Mouse (Mus musculus) limb, embryonic 11.5 days (tissue): ENCODE measurements around the gene Car5b. TPM values are rescaled to one million over a fixed set of nuclear protein-coding genes. Genes with fewer than 3 reads are reported as not detected.

ENCODE experiments used
- ATAC-seq: fragments of 200-750 bp; cut with Nextera tagmentation; 2 replicates; pipeline ENCODE4 v1.8.0; 2017; ENCODE audit warnings: low read depth; ENCODE audit not compliant: insufficient number of reproducible peaks, low FRiP score, low TSS enrichment
- DNase-seq: peaks from one replicate; pipeline ENCODE4 v3.0.0-alpha.2; 2015; ENCODE audit warnings: low spot score
- H3K27ac ChIP-seq: fragments of 300-500 bp; sonication (generic); replicated peaks from 2 replicates; pipeline ENCODE4 v1.5.1; 2014; ENCODE audit warnings: low read depth, mild to moderate bottlenecking, low read length
- H3K27me3 ChIP-seq: fragments of 300-500 bp; sonication (generic); 2 replicates; pipeline ENCODE4 v1.6.1; 2014; ENCODE audit warnings: mild to moderate bottlenecking, low read length, mixed read lengths; ENCODE audit not compliant: control insufficient read depth, insufficient read depth
- H3K36me3 ChIP-seq: fragments of 300-500 bp; sonication (generic); 2 replicates; pipeline ENCODE4 v1.6.1; 2014; ENCODE audit warnings: mild to moderate bottlenecking, low read length, moderate library complexity, mixed read lengths; ENCODE audit not compliant: control insufficient read depth, insufficient read depth
- H3K4me1 ChIP-seq: fragments of 300-500 bp; sonication (generic); 2 replicates; pipeline ENCODE4 v1.6.1; 2014; ENCODE audit warnings: low read length, mixed read lengths; ENCODE audit not compliant: control insufficient read depth, insufficient read depth
- H3K4me2 ChIP-seq: fragments of 300-500 bp; sonication (generic); 2 replicates; pipeline ENCODE4 v1.6.1; 2014; ENCODE audit warnings: low read depth, mild to moderate bottlenecking, moderate library complexity; ENCODE audit not compliant: severe bottlenecking
- H3K4me3 ChIP-seq: fragments of 300-500 bp; sonication (generic); 2 replicates; pipeline ENCODE4 v1.5.1; 2014; ENCODE audit warnings: low read depth, low read length
- H3K9ac ChIP-seq: fragments of 300-500 bp; sonication (generic); 2 replicates; pipeline ENCODE4 v1.6.1; 2014; ENCODE audit warnings: mild to moderate bottlenecking, low read length
- H3K9me3 ChIP-seq: fragments of 300-500 bp; sonication (generic); 2 replicates; pipeline ENCODE4 v1.6.1; 2016; ENCODE audit warnings: low read length; ENCODE audit not compliant: control insufficient read depth
- WGBS: fragments of 180-500 bp; shearing (Covaris S2); extraction: QIAGEN DNeasy Blood & Tissue Kit; methylation state at CpG from one replicate; pipeline ENCODE4 v1.1.7; 2014; 5-methylcytosine and 5-hydroxymethylcytosine counted together
- polyA plus RNA-seq: library from polyadenylated mRNA; unstranded; fragments of >200 nt; fragmentation: Nextera tagmentation; extraction: Ambion mirVana; gene quantifications from 2 replicates; pipeline ENCODE4 v1.2.1, GENCODE M21; 2014

Car5b gene
- polyA plus RNA-seq, 1 experiment from 2014 or later, result 0.72 TPM

DNA sequence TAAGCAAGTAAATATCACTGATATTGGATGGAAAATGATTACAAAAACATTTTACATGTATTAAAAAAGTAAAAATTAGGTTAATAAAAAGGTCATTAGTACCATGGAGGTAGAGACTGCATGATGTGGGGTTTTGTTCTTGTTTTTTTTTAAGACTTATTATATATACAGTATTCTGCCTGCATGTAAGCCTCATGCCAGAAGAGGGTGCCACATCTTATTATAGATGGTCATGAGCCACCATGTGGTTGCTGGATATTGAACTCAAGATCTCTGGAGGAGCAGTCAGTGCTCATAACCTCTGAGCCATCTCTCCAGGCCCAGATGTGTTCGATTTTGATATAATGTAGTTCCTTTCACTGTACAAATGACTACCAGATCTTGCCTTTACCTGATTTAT, 27.9 kb downstream of the Car5b start:
- Histone ChIP-seq H3K9me3 (no peaks in the 10 kb centered on the region), H3K36me3 (no peaks in the 10 kb centered on the region), H3K4me1 (no peaks in the 10 kb centered on the region), H3K27ac (no peak overlapping the region), H3K4me2 (no peak overlapping the region), H3K9ac (no peak overlapping the region), H3K4me3 (no peak overlapping the region), H3K27me3 (no peaks in the 10 kb centered on the region)
- no peak for DNase-seq
- WGBS, result 78% methylated on average over 1 of the region's 1 CpGs
- no peak for ATAC-seq

DNA sequence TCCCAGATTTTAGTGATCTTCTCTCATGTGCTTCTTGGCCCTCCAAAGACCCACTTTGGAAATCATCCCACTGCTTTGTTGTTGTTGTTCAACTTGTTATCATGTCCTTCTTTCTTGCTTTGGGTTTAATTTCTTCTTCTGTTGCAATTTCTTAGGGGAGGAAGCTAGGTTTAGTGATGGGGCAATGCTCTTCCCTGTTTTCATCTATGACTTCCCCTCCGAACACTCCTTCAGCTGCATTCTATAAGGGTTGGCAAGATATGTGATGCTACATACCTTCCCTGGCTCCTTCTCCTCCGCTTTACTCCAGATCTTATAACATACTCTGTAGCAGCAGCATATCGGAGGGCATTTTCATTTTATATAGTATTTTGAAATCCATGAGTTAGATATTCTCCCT, 31.0 kb downstream of the Car5b start:
- no peaks in the 10 kb centered on the region for H3K9me3 ChIP-seq
- no peak overlapping the region for H3K27ac ChIP-seq
- no peak overlapping the region for H3K4me3 ChIP-seq
- ATAC-seq (no peak), DNase-seq (peak; percentile 1)
- no peaks in the 10 kb centered on the region for H3K36me3 ChIP-seq
- no peaks in the 10 kb centered on the region for H3K4me1 ChIP-seq
- no peaks in the 10 kb centered on the region for H3K27me3 ChIP-seq
- H3K4me2 ChIP-seq, result no peak overlapping the region
- WGBS, result 86% methylated on average over 3 of the region's 3 CpGs
- H3K9ac ChIP-seq, result no peak overlapping the region

DNA sequence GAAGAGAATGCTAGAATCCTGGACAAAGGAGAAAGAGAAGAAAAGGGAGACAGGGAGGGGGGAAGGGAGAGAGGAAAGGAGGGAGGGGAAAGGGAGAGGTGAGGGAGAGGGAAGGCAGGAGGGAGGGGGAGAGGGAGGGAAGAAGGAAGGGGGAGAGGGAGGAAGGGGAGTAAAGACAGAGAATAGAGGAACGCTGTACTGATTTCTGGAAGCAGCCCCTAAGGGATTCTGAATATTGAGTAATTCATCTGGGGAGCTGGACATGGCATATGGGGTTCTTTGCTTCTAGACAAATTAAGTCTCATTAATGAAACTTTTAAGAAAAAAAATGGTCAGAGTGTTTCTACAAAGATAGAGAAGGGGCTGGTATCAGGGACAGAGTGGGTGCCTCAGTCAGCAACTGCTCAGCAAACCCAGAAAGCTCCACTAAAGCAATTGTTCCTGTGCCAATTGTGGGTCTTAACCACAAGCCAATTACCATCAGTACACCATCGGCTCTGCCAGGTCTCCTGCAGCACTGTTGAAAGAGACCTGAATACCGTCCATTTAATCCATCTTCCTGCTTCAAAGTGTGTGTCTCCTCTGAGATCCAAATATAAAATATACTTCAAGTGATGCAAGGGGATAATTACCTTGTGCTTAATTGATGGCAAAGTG, 40.0 kb downstream of the Car5b start:
- Histone ChIP-seq H3K27me3 (peaks cover 4% of the 10 kb centered on the region; the same call in 1 of the 2 replicates), H3K9me3 (no peaks in the 10 kb centered on the region), H3K4me3 (no peak overlapping the region), H3K36me3 (no peaks in the 10 kb centered on the region), H3K4me2 (no peak overlapping the region), H3K27ac (no peak overlapping the region), H3K9ac (no peak overlapping the region), H3K4me1 (no peaks in the 10 kb centered on the region)
- DNase-seq (no peak), ATAC-seq (no peak)
- WGBS, result 63% methylated on average over 3 of the region's 3 CpGs

DNA sequence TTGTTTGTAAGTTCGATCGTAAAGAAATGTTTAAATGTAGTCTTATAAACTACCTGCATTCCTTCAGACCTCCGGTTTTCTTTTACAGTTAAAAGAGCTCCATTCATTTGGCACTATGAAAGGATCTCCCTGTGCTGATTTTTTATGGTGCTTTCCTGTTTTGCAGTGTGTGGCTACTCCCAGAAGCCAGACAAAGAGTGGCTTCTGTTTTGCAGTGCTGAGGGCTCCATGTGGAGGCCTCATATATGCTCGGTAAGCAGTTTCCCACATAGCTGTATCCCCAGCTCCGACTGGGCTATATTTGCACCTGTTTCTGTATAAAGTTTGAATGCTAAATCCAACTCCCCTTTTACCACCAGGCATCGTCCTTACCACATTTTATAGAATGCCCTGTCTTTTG, 45.7 kb downstream of the Car5b start:
- H3K4me3 ChIP-seq, result no peak overlapping the region
- 64% methylated on average over 6 of the region's 6 CpGs for WGBS
- H3K27me3 ChIP-seq, result peaks cover 5% of the 10 kb centered on the region; the same call in 1 of the 2 replicates
- ATAC-seq, result peak; percentile 31; the same call in 1 of the 2 replicates
- DNase-seq, result no peak
- H3K36me3 ChIP-seq, result no peaks in the 10 kb centered on the region
- no peaks in the 10 kb centered on the region for H3K4me1 ChIP-seq
- H3K4me2 ChIP-seq, result no peak overlapping the region
- H3K27ac ChIP-seq, result no peak overlapping the region
- no peak overlapping the region for H3K9ac ChIP-seq
- H3K9me3 ChIP-seq, result no peaks in the 10 kb centered on the region

DNA sequence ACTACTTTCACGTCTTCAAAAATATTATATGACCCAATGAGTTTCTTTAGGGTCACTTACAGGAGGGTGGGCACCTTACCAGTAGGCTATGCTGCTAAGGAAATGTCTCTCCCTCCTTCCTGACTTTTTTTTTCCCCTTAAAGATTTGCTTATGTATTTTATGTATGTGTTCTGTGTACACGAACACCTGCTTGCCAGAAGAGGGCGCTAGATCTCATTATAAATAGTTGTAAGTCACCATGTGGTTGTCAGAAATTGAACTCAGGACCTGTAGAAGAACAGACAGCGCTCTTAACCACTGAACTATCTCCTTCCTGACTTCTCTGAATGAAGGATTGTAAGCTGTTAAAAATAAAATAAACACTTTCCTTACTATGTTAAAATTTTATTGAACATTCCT, 46.3 kb downstream of the Car5b start:
- H3K4me1 ChIP-seq, result no peaks in the 10 kb centered on the region
- no peak overlapping the region for H3K27ac ChIP-seq
- DNase-seq (no peak), ATAC-seq (no peak)
- no peak overlapping the region for H3K9ac ChIP-seq
- H3K4me2 ChIP-seq, result no peak overlapping the region
- no peak overlapping the region for H3K4me3 ChIP-seq
- no peaks in the 10 kb centered on the region for H3K9me3 ChIP-seq
- WGBS, result 50% methylated on average over 4 of the region's 4 CpGs
- 0 out of 2 replicates have a peak, but pooled peaks cover 3% of the 10 kb centered on the region for H3K27me3 ChIP-seq
- no peaks in the 10 kb centered on the region for H3K36me3 ChIP-seq

DNA sequence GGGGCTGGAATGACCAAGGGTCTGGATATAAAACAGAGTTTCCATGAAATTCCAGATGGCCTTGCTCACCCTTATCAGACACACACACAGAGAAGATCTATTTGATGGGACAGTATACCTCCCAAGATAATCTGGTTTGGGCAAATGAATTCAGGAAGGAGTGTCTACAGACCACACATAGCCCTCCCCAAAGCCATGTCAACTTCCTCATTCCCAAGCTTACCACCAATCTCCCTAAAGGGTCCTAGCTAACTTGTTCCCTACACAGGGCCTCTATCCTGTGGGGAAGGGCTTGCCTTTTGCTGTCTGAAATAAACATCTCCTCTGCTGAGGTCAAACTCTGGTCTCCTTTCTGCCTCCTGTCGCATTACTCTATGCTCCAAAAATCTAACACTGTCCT, 46.7 kb downstream of the Car5b start:
- no peak overlapping the region for H3K9ac ChIP-seq
- no peak for ATAC-seq

DNA sequence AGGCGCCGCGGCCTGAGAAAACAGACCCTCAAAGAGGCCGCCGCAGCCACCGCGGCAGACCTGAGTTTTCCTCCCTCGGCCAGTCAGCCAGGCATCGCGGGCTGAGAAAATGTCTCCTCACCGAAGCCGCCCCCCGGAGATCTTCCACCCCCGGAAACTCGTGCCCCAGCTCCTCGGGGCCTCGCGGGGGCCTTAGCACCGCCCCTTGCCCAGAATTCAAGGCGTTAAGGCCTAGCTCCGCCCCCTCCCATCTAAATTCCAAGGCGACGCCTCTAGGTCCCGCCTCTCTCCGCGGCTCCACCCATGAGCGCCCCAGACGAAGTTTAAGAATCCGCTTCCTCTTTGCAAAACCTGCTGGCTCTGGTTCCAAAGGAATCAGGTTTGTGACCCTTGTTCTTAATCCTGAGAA, 69.3 kb downstream of the Car5b start, which contains the start of gene Zrsr2:
Zrsr2 (minus strand) TSS at position 195 of the 409 bp plus-strand sequence.
- Histone ChIP-seq H3K4me1 (no peaks in the 10 kb centered on the region), H3K36me3 (no peaks in the 10 kb centered on the region; the same call in 1 of the 2 replicates), H3K4me3 (peak within 1 kb of the TSS; percentile 62), H3K9me3 (no peaks in the 10 kb centered on the region), H3K4me2 (peak within 1 kb of the TSS; percentile 56), H3K27me3 (no peaks in the 10 kb centered on the region; the same call in 1 of the 2 replicates), H3K27ac (peak within 1 kb of the TSS; percentile 87), H3K9ac (peak within 1 kb of the TSS; percentile 78)
- peak; percentile 84 for DNase-seq
- 14% methylated on average over 28 of the region's 29 CpGs for WGBS
- peak; percentile 95 for ATAC-seq

More for the DNA sequence above, 46.7 kb downstream of the Car5b start:
- Histone ChIP-seq H3K4me3 (no peak overlapping the region), H3K36me3 (no peaks in the 10 kb centered on the region), H3K9me3 (no peaks in the 10 kb centered on the region), H3K4me1 (no peaks in the 10 kb centered on the region), H3K27ac (no peak overlapping the region), H3K4me2 (no peak overlapping the region), H3K27me3 (0 out of 2 replicates have a peak, but pooled peaks cover 3% of the 10 kb centered on the region)
- WGBS, result 92% methylated on average over 1 of the region's 1 CpGs
- DNase-seq, result no peak

DNA sequence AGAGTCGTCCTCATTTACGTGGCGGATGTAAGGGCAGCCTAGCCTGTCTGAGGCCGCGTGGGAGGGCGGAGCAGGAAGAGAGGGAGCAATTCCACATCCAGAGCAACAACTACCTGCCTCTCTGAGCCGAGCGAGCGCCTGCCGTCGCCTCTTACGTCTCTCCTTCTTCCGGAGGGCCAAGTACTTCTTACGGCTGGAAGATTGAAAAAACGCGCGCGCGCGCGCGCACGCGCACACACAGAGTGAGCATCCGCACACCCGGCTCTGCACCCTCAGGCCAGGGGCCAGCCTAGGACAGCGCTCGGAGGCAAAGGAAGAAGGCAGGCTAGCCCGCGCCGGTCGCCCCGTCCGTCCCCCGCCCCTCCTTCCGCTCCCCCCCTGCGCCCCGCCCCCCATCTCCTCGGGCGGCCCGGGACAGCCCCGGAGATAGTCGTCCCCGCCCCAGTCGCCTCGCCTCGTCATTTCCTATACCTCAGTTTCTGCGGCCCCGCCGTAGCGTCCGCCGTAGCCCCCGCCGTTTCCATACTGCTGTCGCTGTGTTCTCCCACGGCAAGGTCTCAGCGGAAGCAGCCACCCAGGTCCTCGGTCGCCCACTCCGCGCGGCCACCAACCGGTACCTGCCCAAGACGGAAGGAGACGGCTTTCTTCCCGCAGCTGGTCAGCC, 69.9 kb downstream of the Car5b start:
- Histone ChIP-seq H3K4me3 (peak overlapping the region; percentile 62), H3K9me3 (no peaks in the 10 kb centered on the region), H3K4me2 (peak overlapping the region; percentile 56), H3K27ac (peak overlapping the region; percentile 87), H3K27me3 (no peaks in the 10 kb centered on the region; the same call in 1 of the 2 replicates), H3K9ac (peak overlapping the region; percentile 78), H3K4me1 (no peaks in the 10 kb centered on the region), H3K36me3 (no peaks in the 10 kb centered on the region; the same call in 1 of the 2 replicates)
- DNase-seq (peak; percentile 72), ATAC-seq (peak; percentile 91)
- WGBS, result 13% methylated on average over 51 of the region's 67 CpGs
